Mouse (Mus musculus): ENCODE measurements at regions not wholly inside any gene's neighbourhood (a gene's known extent, or its start where the extent isn't known, plus 50 kb on each side); places are given as distances from the start of the nearest gene placed in this dataset.
"Not testable (repeated sequence)": the region's sequence is repeated elsewhere in the genome, so short reads cannot be mapped to it uniquely, and the experiment has no call there.

GRCm38 (mm10) chr16:65629186-65629585 is 66.7 kb upstream of the Chmp2b start:
- 21% methylated on average over 10 of the region's 10 CpGs for WGBS
- Histone ChIP-seq H3K4me3 (no peak overlapping the region), H3K27me3 (ENCODE audit: low read depth, poor library complexity, severe bottlenecking) (no peaks in the 10 kb centered on the region), H3K36me3 (no peaks in the 10 kb centered on the region), H3K27ac (replicated peaks) (no peak overlapping the region), H3K9me3 (replicated peaks) (no peaks in the 10 kb centered on the region), H3K4me1 (no peaks in the 10 kb centered on the region)
- DNase-seq (ENCODE audit: low spot score), result peak; percentile 38

- DNase-seq (ENCODE audit: low spot score), result no peak
- no peaks in the 10 kb centered on the region for H3K9me3 ChIP-seq (replicated peaks)
- no peaks in the 10 kb centered on the region for H3K4me1 ChIP-seq
- WGBS, result 39% methylated on average over 5 of the region's 5 CpGs
- H3K4me3 ChIP-seq, result no peak overlapping the region
- H3K36me3 ChIP-seq, result no peaks in the 10 kb centered on the region
- H3K27ac ChIP-seq (replicated peaks), result no peak overlapping the region
- H3K27me3 ChIP-seq (ENCODE audit: low read depth, poor library complexity, severe bottlenecking), result no peaks in the 10 kb centered on the region
Measured at GRCm38 (mm10) chr16:65631680-65632079, 69.2 kb upstream of the Chmp2b start.

- H3K27ac ChIP-seq (replicated peaks); H3K36me3 ChIP-seq; H3K27me3 ChIP-seq (ENCODE audit: low read depth, poor library complexity, severe bottlenecking); H3K4me1 ChIP-seq; DNase-seq (ENCODE audit: low spot score); H3K4me3 ChIP-seq; H3K9me3 ChIP-seq (replicated peaks): not testable (repeated sequence)
- WGBS, result 91% methylated on average over 3 of the region's 3 CpGs
Measured at GRCm38 (mm10) chr16:65646741-65647140, 84.2 kb upstream of the Chmp2b start.

GRCm38 (mm10) chr16:65649061-65649460 is 86.5 kb upstream of the Chmp2b start:
- no peak overlapping the region for H3K4me3 ChIP-seq
- no peaks in the 10 kb centered on the region for H3K36me3 ChIP-seq
- DNase-seq (ENCODE audit: low spot score), result no peak
- H3K27me3 ChIP-seq (ENCODE audit: low read depth, poor library complexity, severe bottlenecking), result no peaks in the 10 kb centered on the region
- no peaks in the 10 kb centered on the region for H3K9me3 ChIP-seq (replicated peaks)
- WGBS, result 55% methylated on average over 3 of the region's 3 CpGs
- no peak overlapping the region for H3K27ac ChIP-seq (replicated peaks)
- no peaks in the 10 kb centered on the region for H3K4me1 ChIP-seq

GRCm38 (mm10) chr16:65655490-65655889 is 93.0 kb upstream of the Chmp2b start:
- no peaks in the 10 kb centered on the region for H3K27me3 ChIP-seq (ENCODE audit: low read depth, poor library complexity, severe bottlenecking)
- H3K4me1 ChIP-seq, result peaks cover 5% of the 10 kb centered on the region
- no peaks in the 10 kb centered on the region for H3K9me3 ChIP-seq (replicated peaks)
- H3K36me3 ChIP-seq, result no peaks in the 10 kb centered on the region
- no peak overlapping the region for H3K27ac ChIP-seq (replicated peaks)
- no peak for DNase-seq (ENCODE audit: low spot score)
- H3K4me3 ChIP-seq, result no peak overlapping the region

GRCm38 (mm10) chr16:65657829-65658228 is 95.3 kb upstream of the Chmp2b start:
- DNase-seq (ENCODE audit: low spot score), result no peak
- Histone ChIP-seq H3K4me3 (no peak overlapping the region), H3K4me1 (peaks cover 5% of the 10 kb centered on the region), H3K27ac (replicated peaks) (no peak overlapping the region), H3K27me3 (ENCODE audit: low read depth, poor library complexity, severe bottlenecking) (no peaks in the 10 kb centered on the region), H3K9me3 (replicated peaks) (no peaks in the 10 kb centered on the region), H3K36me3 (no peaks in the 10 kb centered on the region)
- WGBS, result 34% methylated on average over 2 of the region's 2 CpGs

GRCm38 (mm10) chr16:65664787-65665186 is 102.3 kb upstream of the Chmp2b start:
- H3K27ac ChIP-seq (replicated peaks), result no peak overlapping the region
- DNase-seq (ENCODE audit: low spot score), result peak; percentile 23
- H3K4me3 ChIP-seq, result no peak overlapping the region
- H3K4me1 ChIP-seq, result no peaks in the 10 kb centered on the region
- no peaks in the 10 kb centered on the region for H3K36me3 ChIP-seq
- no peaks in the 10 kb centered on the region for H3K27me3 ChIP-seq (ENCODE audit: low read depth, poor library complexity, severe bottlenecking)
- H3K9me3 ChIP-seq (replicated peaks), result no peaks in the 10 kb centered on the region
- 69% methylated on average over 3 of the region's 3 CpGs for WGBS

GRCm38 (mm10) chr16:65672116-65672515 is 109.6 kb upstream of the Chmp2b start:
- no peak for DNase-seq (ENCODE audit: low spot score)
- no peaks in the 10 kb centered on the region for H3K9me3 ChIP-seq (replicated peaks)
- H3K27me3 ChIP-seq (ENCODE audit: low read depth, poor library complexity, severe bottlenecking), result no peaks in the 10 kb centered on the region
- WGBS, result 88% methylated on average over 2 of the region's 2 CpGs
- no peaks in the 10 kb centered on the region for H3K36me3 ChIP-seq
- H3K4me1 ChIP-seq, result no peaks in the 10 kb centered on the region
- H3K27ac ChIP-seq (replicated peaks), result no peak overlapping the region
- H3K4me3 ChIP-seq, result no peak overlapping the region

GRCm38 (mm10) chr16:65683089-65683488 is 120.6 kb upstream of the Chmp2b start:
- Histone ChIP-seq H3K27ac (replicated peaks) (no peak overlapping the region), H3K4me3 (no peak overlapping the region), H3K9me3 (replicated peaks) (no peaks in the 10 kb centered on the region), H3K36me3 (no peaks in the 10 kb centered on the region), H3K4me1 (no peaks in the 10 kb centered on the region), H3K27me3 (ENCODE audit: low read depth, poor library complexity, severe bottlenecking) (no peaks in the 10 kb centered on the region)
- WGBS, result 77% methylated on average over 7 of the region's 7 CpGs
- no peak for DNase-seq (ENCODE audit: low spot score)

- Histone ChIP-seq H3K4me3 (no peak overlapping the region), H3K9me3 (replicated peaks) (no peaks in the 10 kb centered on the region), H3K4me1 (no peaks in the 10 kb centered on the region), H3K36me3 (no peaks in the 10 kb centered on the region), H3K27me3 (ENCODE audit: low read depth, poor library complexity, severe bottlenecking) (no peaks in the 10 kb centered on the region), H3K27ac (replicated peaks) (no peak overlapping the region)
- no peak for DNase-seq (ENCODE audit: low spot score)
Measured at GRCm38 (mm10) chr16:65683703-65684320, 121.3 kb upstream of the Chmp2b start.

GRCm38 (mm10) chr16:65693626-65694025 is 121.4 kb upstream of the Vgll3 start:
- WGBS, result 78% methylated on average over 2 of the region's 2 CpGs
- DNase-seq (ENCODE audit: low spot score), result no peak
- no peak overlapping the region for H3K27ac ChIP-seq (replicated peaks)
- no peaks in the 10 kb centered on the region for H3K9me3 ChIP-seq (replicated peaks)
- no peak overlapping the region for H3K4me3 ChIP-seq
- no peaks in the 10 kb centered on the region for H3K27me3 ChIP-seq (ENCODE audit: low read depth, poor library complexity, severe bottlenecking)
- H3K36me3 ChIP-seq, result no peaks in the 10 kb centered on the region
- H3K4me1 ChIP-seq, result no peaks in the 10 kb centered on the region

GRCm38 (mm10) chr16:65715631-65716030 is 99.4 kb upstream of the Vgll3 start:
- Histone ChIP-seq H3K9me3 (replicated peaks) (no peaks in the 10 kb centered on the region), H3K36me3 (no peaks in the 10 kb centered on the region), H3K27ac (replicated peaks) (no peak overlapping the region), H3K4me1 (no peaks in the 10 kb centered on the region), H3K4me3 (no peak overlapping the region), H3K27me3 (ENCODE audit: low read depth, poor library complexity, severe bottlenecking) (no peaks in the 10 kb centered on the region)
- DNase-seq (ENCODE audit: low spot score), result no peak

- Histone ChIP-seq H3K4me3 (no peak overlapping the region), H3K4me1 (no peaks in the 10 kb centered on the region), H3K9me3 (replicated peaks) (no peaks in the 10 kb centered on the region), H3K27ac (replicated peaks) (no peak overlapping the region), H3K27me3 (ENCODE audit: low read depth, poor library complexity, severe bottlenecking) (no peaks in the 10 kb centered on the region), H3K36me3 (no peaks in the 10 kb centered on the region)
- no peak for DNase-seq (ENCODE audit: low spot score)
- 75% methylated on average over 6 of the region's 6 CpGs for WGBS
Measured at GRCm38 (mm10) chr16:65718791-65719472, 96.1 kb upstream of the Vgll3 start.
